Mouse (Mus musculus) midbrain, embryonic 16.5 days (tissue): Measurements from ENCODE around the gene G3bp1. TPM values are rescaled to one million over a fixed set of nuclear protein-coding genes. Genes with fewer than 3 reads are reported as not detected.

ENCODE experiments used
- ATAC-seq: fragments of 200-750 bp; cut with Nextera tagmentation; 2 replicates; pipeline ENCODE4 v1.8.0; 2017; ENCODE audit warnings: moderate TSS enrichment
- H3K27ac ChIP-seq: fragments of 300-500 bp; sonication (generic); 2 replicates; pipeline ENCODE4 v1.5.1; 2014; ENCODE audit warnings: mild to moderate bottlenecking, low read length, mixed read lengths
- H3K27me3 ChIP-seq: fragments of 300-500 bp; sonication (generic); 2 replicates; pipeline ENCODE4 v1.6.1; 2014; ENCODE audit warnings: low read depth, low read length, mixed read lengths; ENCODE audit not compliant: control insufficient read depth, insufficient read depth
- H3K36me3 ChIP-seq: fragments of 300-500 bp; sonication (generic); 2 replicates; pipeline ENCODE4 v1.6.1; 2014; ENCODE audit warnings: mild to moderate bottlenecking, low read length, moderate library complexity, mixed read lengths; ENCODE audit not compliant: control insufficient read depth, insufficient read depth
- H3K4me1 ChIP-seq: fragments of 300-500 bp; sonication (generic); 2 replicates; pipeline ENCODE4 v1.6.1; 2014; ENCODE audit warnings: mild to moderate bottlenecking, low read length, mixed read lengths; ENCODE audit not compliant: control insufficient read depth, insufficient read depth
- H3K4me2 ChIP-seq: fragments of 300-500 bp; sonication (generic); 2 replicates; pipeline ENCODE4 v1.6.1; 2014; ENCODE audit warnings: mild to moderate bottlenecking, low read length, mixed read lengths
- H3K4me3 ChIP-seq: fragments of 300-500 bp; sonication (generic); 2 replicates; pipeline ENCODE4 v1.5.1; 2014; ENCODE audit warnings: low read depth, mild to moderate bottlenecking, low read length, moderate library complexity, mixed read lengths
- H3K9ac ChIP-seq: fragments of 300-500 bp; sonication (generic); 2 replicates; pipeline ENCODE4 v1.6.1; 2014; ENCODE audit warnings: low read depth, low read length, mixed read lengths
- H3K9me3 ChIP-seq: fragments of 300-500 bp; sonication (generic); replicated peaks from 2 replicates; pipeline ENCODE4 v1.6.1; 2014; ENCODE audit warnings: mild to moderate bottlenecking, low read length, mixed read lengths; ENCODE audit not compliant: control insufficient read depth, poor library complexity, severe bottlenecking
- WGBS: fragments of 180-500 bp; shearing (Covaris S2); extraction: QIAGEN DNeasy Blood & Tissue Kit; methylation state at CpG from one replicate; pipeline ENCODE4 v1.1.7; 2014; 5-methylcytosine and 5-hydroxymethylcytosine counted together
- polyA plus RNA-seq: library from polyadenylated mRNA; unstranded; fragments of >200 nt; fragmentation: Nextera tagmentation; extraction: Ambion mirVana; gene quantifications from 2 replicates; pipeline ENCODE4 v1.2.1, GENCODE M21; 2015

Gene G3bp1
- 92.4 and 103 TPM in 2 replicates for polyA plus RNA-seq

DNA sequence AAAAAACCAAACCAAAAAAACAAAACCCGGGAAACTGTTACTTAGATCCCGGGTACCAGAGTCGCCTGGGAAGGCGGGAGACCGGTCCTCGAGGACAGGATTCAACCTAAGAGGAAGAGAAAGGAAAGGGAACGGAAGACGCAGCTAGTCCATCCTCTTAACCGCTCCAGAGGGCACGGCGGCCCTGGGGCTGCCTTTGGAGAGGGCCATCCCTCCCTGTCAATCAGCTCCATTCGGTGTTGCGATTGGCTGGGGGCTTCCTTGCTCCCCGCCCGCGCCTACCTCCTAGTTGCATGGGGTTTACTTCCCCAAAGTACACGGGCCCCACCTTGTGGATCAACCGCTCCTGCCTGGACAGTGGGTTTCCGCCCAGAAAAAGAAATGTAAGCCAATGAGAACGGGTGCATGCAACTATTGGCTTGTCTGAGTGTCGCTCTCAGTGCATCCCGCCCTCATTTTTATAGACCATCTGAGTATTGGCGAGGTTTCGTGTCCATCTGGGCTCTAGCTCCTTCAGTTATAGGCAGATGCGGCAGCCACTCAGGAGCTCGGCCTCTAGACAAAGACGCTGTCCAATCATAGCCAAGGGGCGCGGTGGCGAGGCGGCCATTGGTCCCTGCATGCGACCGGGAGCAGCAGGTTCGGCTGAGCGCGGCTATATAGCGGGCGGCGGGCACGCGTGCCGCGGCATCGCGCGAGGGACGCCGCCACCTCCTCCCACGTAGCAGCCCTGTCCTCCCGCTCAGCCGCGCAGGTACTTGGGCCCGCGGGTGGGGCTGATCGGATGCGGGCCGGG lies at the start of gene G3bp1:
G3bp1 (plus strand) TSS at position 638 of the 796 bp plus-strand sequence.
- Histone ChIP-seq H3K9me3 (no peaks in the 10 kb centered on the region), H3K4me2 (peak within 1 kb of the TSS; percentile 90), H3K9ac (peak within 1 kb of the TSS; percentile 77), H3K27me3 (no peaks in the 10 kb centered on the region), H3K4me1 (peaks cover 22% of the 10 kb centered on the region), H3K27ac (peak within 1 kb of the TSS; percentile 92), H3K4me3 (peak within 1 kb of the TSS; percentile 80), H3K36me3 (no peaks in the 10 kb centered on the region)
- ATAC-seq = peak; percentile 98
- under 1% methylated on average over 51 of the region's 57 CpGs for WGBS

DNA sequence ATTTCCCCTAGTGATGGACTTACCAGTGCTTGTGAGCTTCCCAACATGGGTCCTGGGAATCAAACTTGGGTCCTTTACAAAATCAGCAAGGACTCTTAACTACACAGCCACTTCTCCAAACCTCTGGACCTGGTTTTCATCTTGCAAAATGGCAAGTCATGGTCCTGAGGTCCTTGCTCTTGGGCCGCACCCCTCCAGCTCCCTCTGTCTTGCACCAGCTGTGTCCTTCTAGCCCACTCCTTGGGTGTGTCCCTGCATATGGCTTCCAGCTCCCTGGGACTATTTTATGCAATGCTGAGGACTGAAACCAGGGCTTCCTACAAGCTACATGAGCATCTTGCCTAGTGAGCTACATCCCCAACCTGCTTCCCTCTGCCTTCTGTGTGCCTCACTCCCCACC lies 46.5 kb upstream of the G3bp1 start, which contains the start of gene Sparc:
Sparc (minus strand) TSS at position 206 of the 400 bp plus-strand sequence.
- 100% methylated on average over 1 of the region's 1 CpGs for WGBS
- H3K4me1 ChIP-seq = peaks cover 21% of the 10 kb centered on the region
- H3K9me3 ChIP-seq = no peaks in the 10 kb centered on the region
- H3K4me2 ChIP-seq = no peak within 1 kb of the TSS
- H3K9ac ChIP-seq = no peak within 1 kb of the TSS
- H3K27ac ChIP-seq = peak within 1 kb of the TSS; percentile 39; the same call in 1 of the 2 replicates
- ATAC-seq = no peak
- H3K4me3 ChIP-seq = no peak within 1 kb of the TSS
- H3K27me3 ChIP-seq = no peaks in the 10 kb centered on the region
- H3K36me3 ChIP-seq = no peaks in the 10 kb centered on the region

DNA sequence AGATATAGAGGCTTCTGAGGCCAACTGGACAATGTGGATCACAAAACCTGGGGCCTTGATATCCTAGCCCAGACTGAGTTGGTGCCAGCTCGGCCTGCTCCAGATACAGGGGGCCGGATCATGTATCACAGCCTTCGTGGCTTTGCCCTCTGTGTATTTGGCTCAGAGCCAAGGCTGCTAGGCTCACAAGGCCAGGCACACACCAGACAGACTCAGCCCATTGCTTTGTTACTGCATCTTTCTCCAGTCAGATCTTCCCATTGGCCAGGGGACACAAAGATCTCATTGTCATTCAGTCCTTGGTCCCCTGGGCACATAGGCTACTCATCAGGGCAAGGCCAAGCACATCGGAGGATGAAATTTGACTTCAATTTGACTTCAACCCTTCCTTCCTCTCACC lies 45.7 kb upstream of the G3bp1 start:
- Histone ChIP-seq H3K36me3 (no peaks in the 10 kb centered on the region), H3K4me2 (no peak overlapping the region), H3K9ac (no peak overlapping the region), H3K27me3 (no peaks in the 10 kb centered on the region), H3K4me1 (peaks cover 15% of the 10 kb centered on the region), H3K27ac (peak overlapping the region; percentile 39; the same call in 1 of the 2 replicates), H3K9me3 (no peaks in the 10 kb centered on the region), H3K4me3 (no peak overlapping the region)
- ATAC-seq = peak; percentile 68
- 9% methylated on average over 4 of the region's 4 CpGs for WGBS

DNA sequence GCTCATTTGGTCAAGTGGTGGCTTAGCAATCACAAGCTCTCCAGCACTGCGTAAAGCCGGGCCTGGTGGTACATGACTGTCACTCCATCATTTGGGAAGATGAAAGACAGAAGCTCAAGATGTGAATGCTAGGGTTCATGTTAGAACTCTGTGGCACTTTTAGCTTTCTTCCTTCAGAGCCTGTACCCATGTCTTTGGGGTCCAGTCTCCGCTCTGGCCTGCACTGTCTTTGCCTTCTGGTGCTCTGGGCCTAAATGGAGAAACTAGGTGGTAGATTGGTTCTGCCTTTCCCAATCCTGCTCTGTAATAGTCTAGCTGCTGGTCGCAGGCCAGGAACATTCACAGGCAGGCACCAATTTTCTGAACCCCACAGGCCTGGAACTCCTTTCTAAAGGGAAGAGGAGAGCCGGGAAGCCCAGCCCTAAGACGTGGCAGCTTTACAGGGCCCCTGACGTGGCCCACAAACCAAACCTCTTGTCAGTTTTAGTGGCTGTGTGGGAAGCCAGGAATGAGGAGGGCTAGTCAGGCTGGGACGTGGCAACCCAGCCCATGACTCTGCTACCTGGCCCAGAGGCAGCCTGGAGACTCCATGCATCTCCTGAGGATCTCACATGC lies 44.6 kb upstream of the G3bp1 start:
- Histone ChIP-seq H3K27ac (no peak overlapping the region), H3K36me3 (no peaks in the 10 kb centered on the region), H3K9ac (no peak overlapping the region), H3K27me3 (no peaks in the 10 kb centered on the region), H3K4me3 (no peak overlapping the region), H3K4me2 (no peak overlapping the region), H3K4me1 (peaks cover 10% of the 10 kb centered on the region), H3K9me3 (no peaks in the 10 kb centered on the region)
- WGBS = 74% methylated on average over 8 of the region's 8 CpGs
- ATAC-seq = no peak

DNA sequence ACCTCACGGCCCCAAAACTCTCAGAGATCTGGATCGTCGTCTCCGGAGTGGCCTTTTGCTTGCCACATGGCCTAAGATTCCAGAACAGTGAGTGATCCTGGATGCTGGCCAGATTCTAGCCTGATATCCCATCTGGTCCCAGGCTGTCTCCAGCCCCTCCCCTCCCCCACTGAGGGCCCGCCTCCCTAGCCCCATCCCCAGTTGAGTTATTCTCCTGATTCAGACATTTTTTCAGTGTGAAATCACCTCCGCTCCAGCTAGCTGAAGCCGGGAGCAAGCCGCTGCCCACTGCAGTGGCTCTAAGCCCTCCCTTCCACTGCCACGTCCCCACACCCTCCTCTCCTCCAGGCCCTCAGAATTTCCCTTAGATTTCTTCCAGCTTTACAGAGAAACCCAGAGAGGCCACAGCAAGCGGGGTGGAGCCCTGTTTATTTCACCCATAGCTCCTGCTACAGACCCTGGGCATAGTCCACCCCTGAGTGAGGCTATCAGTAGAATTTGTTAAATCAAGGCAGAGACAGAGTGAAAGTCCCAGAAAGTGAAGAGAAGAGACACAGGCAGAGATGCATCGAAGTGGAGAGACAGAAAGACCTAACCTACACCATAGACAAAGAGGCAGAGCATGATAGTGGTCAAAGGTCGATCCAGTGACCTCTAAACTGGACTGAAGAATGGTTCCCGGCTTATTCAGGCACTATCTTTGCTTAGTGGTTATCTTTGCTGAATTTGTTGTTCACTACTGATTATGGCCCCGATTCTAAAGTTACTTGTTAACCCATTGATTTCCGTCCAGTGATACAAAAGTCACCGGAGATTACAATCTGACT lies 41.1 kb upstream of the G3bp1 start:
- H3K4me2 ChIP-seq = no peak overlapping the region
- no peak overlapping the region; the same call in 1 of the 2 replicates for H3K27ac ChIP-seq
- no peak overlapping the region for H3K9ac ChIP-seq
- no peak overlapping the region for H3K4me3 ChIP-seq
- H3K27me3 ChIP-seq = no peaks in the 10 kb centered on the region
- 36% methylated on average over 16 of the region's 16 CpGs for WGBS
- peak; percentile 51; the same call in 1 of the 2 replicates for ATAC-seq
- peaks cover 5% of the 10 kb centered on the region for H3K4me1 ChIP-seq
- H3K36me3 ChIP-seq = no peaks in the 10 kb centered on the region
- no peaks in the 10 kb centered on the region for H3K9me3 ChIP-seq

DNA sequence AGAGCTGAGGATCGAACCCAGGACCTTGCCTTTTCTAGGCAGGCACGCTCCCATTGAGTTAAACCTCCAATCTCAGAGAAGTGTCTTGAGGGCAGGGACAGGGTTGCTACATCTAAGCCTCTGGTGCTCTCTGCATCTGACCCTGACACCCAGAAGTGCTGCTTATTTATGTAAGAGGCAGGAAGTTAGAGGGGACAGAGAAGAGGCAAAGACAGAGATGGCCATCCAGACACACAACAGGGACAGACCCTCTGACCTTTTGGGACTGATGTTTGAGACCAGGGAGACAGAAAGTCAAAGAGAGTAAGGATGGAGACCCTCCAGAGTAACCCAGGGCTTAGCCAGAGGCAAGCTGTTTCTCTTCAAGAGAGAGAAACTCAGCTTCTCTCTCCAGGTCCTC lies 39.5 kb upstream of the G3bp1 start:
- H3K4me3 ChIP-seq = no peak overlapping the region
- 90% methylated on average over 2 of the region's 2 CpGs for WGBS
- H3K9me3 ChIP-seq = no peaks in the 10 kb centered on the region
- ATAC-seq = no peak
- peaks cover 2% of the 10 kb centered on the region; the same call in 1 of the 2 replicates for H3K4me1 ChIP-seq
- no peak overlapping the region for H3K4me2 ChIP-seq
- no peaks in the 10 kb centered on the region for H3K36me3 ChIP-seq
- no peak overlapping the region for H3K9ac ChIP-seq
- H3K27ac ChIP-seq = no peak overlapping the region
- H3K27me3 ChIP-seq = no peaks in the 10 kb centered on the region

DNA sequence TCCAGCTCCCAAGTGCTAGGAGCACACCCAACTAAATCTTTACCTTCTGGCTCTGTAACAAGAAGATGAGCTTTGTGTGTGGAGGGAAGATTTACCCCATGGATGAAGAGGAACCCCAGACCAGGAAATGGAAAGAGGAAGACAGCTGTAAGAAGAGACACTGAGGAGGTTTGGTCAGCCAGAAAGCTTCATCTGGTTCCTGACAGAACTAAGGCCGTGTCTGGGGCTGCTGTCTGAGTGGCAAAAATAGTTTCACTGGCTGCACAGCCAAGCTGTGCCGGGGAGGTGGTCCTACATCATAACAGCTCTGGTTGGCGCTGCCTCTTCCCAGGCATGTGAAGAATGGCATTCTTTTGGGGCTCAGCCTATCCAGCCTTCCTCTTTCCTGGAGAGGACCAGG lies 36.5 kb upstream of the G3bp1 start:
- WGBS = 66% methylated on average over 3 of the region's 3 CpGs
- H3K4me2 ChIP-seq = no peak overlapping the region
- no peaks in the 10 kb centered on the region for H3K36me3 ChIP-seq
- H3K27me3 ChIP-seq = no peaks in the 10 kb centered on the region
- no peak overlapping the region for H3K4me3 ChIP-seq
- no peak for ATAC-seq
- no peak overlapping the region for H3K27ac ChIP-seq
- H3K9ac ChIP-seq = no peak overlapping the region
- H3K4me1 ChIP-seq = peaks cover 2% of the 10 kb centered on the region; the same call in 1 of the 2 replicates
- no peaks in the 10 kb centered on the region for H3K9me3 ChIP-seq

DNA sequence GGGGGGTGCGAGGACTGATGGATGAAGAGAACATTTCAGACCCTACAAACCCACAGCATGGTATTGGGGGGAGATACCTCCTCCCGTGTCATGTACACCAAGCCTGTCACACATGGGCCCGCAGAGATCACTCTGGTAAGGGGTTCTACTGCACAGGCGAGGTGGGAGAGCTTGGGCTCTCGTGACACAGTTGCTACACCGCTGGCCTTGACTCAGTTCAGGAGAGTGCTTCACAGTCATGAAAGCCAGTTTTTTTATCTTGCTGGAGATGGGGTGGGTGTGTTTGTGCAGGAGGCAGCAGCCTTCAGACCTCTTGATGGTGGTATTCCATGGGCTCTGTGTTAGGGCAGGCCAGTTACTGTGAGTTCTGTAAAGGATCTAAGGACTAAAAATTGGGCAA lies 33.4 kb upstream of the G3bp1 start:
- no peak overlapping the region for H3K4me3 ChIP-seq
- no peaks in the 10 kb centered on the region for H3K4me1 ChIP-seq
- H3K9me3 ChIP-seq = no peaks in the 10 kb centered on the region
- WGBS = 88% methylated on average over 6 of the region's 6 CpGs
- H3K9ac ChIP-seq = no peak overlapping the region
- ATAC-seq = no peak
- no peaks in the 10 kb centered on the region for H3K27me3 ChIP-seq
- no peak overlapping the region for H3K4me2 ChIP-seq
- no peaks in the 10 kb centered on the region for H3K36me3 ChIP-seq
- H3K27ac ChIP-seq = no peak overlapping the region
